Mouse (Mus musculus) cerebellum, postnatal 25 days (tissue): Measurements from ENCODE around the gene Bcat2.

Experiments
- DNase-seq, 2 experiments: peaks; one replicate each; pipeline ENCODE4 v3.0.0; 2021; ENCODE audit warnings: mixed read lengths in 2 of 2

The Bcat2 gene

GRCm38 (mm10) chr7:45587631-45588592 is 18.0 kb downstream of the Bcat2 start:
- peak in 1 of 2 experiments; percentile 26 for DNase-seq

GRCm38 (mm10) chr7:45589173-45589572 is 19.2 kb downstream of the Bcat2 start:
- DNase-seq, result peak; percentile 93 to 94

GRCm38 (mm10) chr7:45589898-45590297 is 19.9 kb downstream of the Bcat2 start:
- DNase-seq, result no peak

- no peak for DNase-seq
Observed at GRCm38 (mm10) chr7:45590874-45591273, 20.9 kb downstream of the Bcat2 start.

GRCm38 (mm10) chr7:45591880-45592279 is 21.9 kb downstream of the Bcat2 start:
- no peak for DNase-seq

GRCm38 (mm10) chr7:45593118-45593815 is 23.3 kb downstream of the Bcat2 start:
- DNase-seq, result peak; percentile 77 to 85

GRCm38 (mm10) chr7:45595176-45595575 is 25.2 kb downstream of the Bcat2 start:
- DNase-seq, result no peak

GRCm38 (mm10) chr7:45596107-45596506 is 26.2 kb downstream of the Bcat2 start:
- no peak for DNase-seq

GRCm38 (mm10) chr7:45597013-45597412 is 27.1 kb downstream of the Bcat2 start:
- no peak for DNase-seq

- no peak for DNase-seq
Observed at GRCm38 (mm10) chr7:45597527-45597926, 27.6 kb downstream of the Bcat2 start.

GRCm38 (mm10) chr7:45598960-45599879 is 29.3 kb downstream of the Bcat2 start:
- no peak for DNase-seq

- no peak for DNase-seq
Observed at GRCm38 (mm10) chr7:45605704-45606289, 35.8 kb downstream of the Bcat2 start.

- no peak for DNase-seq
Observed at GRCm38 (mm10) chr7:45609511-45609910, 39.6 kb downstream of the Bcat2 start.

GRCm38 (mm10) chr7:45616277-45616676 is 46.3 kb downstream of the Bcat2 start:
- no peak for DNase-seq

- DNase-seq, result peak; percentile 46 to 61
Observed at GRCm38 (mm10) chr7:45617042-45617695, 47.2 kb downstream of the Bcat2 start, which contains the start of gene Fut1. Fut1 (plus strand) TSS chr7:45617289.

- DNase-seq, result no peak
Observed at GRCm38 (mm10) chr7:45618316-45618715, 48.4 kb downstream of the Bcat2 start.

- DNase-seq, result no peak
Observed at GRCm38 (mm10) chr7:45619592-45619991, 49.6 kb downstream of the Bcat2 start.

- peak in 1 of 2 experiments; percentile 37 for DNase-seq
Observed at GRCm38 (mm10) chr7:45621443-45621842, 51.5 kb downstream of the Bcat2 start, which contains the start of gene Izumo1. Izumo1 (plus strand) TSS chr7:45621811.

GRCm38 (mm10) chr7:45623507-45623906 is 53.6 kb downstream of the Bcat2 start:
- DNase-seq, result no peak

GRCm38 (mm10) chr7:45624718-45625117 is 54.8 kb downstream of the Bcat2 start:
- DNase-seq, result no peak

GRCm38 (mm10) chr7:45625481-45625880 is 55.5 kb downstream of the Bcat2 start:
- DNase-seq, result no peak
